Mouse (Mus musculus): ENCODE results near the gene Tacr1. TPM values are rescaled to one million over a fixed set of nuclear protein-coding genes. Genes with fewer than 3 reads are reported as not detected.

Gene Tacr1
- total RNA-seq, 1 experiment = not detected

DNA sequence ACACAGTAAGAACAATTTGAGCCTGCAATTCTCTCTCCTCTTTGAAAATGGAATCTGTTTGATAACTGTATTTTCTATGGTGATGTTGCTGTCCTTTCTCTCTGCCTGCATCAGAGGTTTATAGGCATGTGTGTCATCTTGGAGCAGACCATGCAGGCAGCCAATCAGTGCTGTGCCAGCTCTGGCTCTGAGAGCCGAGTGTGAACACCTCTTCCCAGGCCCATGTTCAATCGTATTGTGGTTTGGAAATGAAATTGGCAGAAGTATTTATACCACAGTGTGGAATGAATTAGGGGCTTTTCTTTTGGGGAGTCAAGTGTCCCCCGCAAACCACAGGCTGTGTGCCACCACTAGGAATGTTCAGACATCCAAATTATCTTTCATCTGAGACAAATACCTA, 117.5 kb downstream of the Tacr1 start:
- no peaks in the 10 kb centered on the region for H3K9me3 ChIP-seq (ENCODE audit: control insufficient read depth, insufficient read depth, low read depth, low read length)
- in situ Hi-C loops (cut with MboI; ENCODE audit: low sequenced_read_pairs in 2 of 2, unreplicated experiment in 2 of 2) = no loop called here
- no peak overlapping the region for H3K9ac ChIP-seq (ENCODE audit: insufficient read depth, low read depth, low read length, poor library complexity, severe bottlenecking)
- no peaks in the 10 kb centered on the region for H3K36me3 ChIP-seq (ENCODE audit: control insufficient read depth, insufficient read depth, low read length, poor library complexity, severe bottlenecking)
- no peak for DNase-seq (ENCODE audit: low read depth, low spot score)
- no peak overlapping the region for H3K27ac ChIP-seq (ENCODE audit: insufficient read depth, low read depth, low read length, poor library complexity, severe bottlenecking)
- no peak overlapping the region for H3K4me3 ChIP-seq (ENCODE audit: insufficient read depth in 1 of 2, low read depth in 1 of 2, low read length in 2 of 2, poor library complexity in 1 of 2, severe bottlenecking in 1 of 2)
- TF ChIP-seq HCFC1 (IDR thresholded peaks at IDR 0.05; ENCODE audit: borderline replicate concordance, insufficient read depth, low read length) (no peak), ZC3H11A (IDR thresholded peaks at IDR 0.05; ENCODE audit: borderline replicate concordance, low read depth, low read length) (no peak), MAFK (IDR thresholded peaks at IDR 0.05; ENCODE audit: insufficient read depth, low read depth, low read length) (no peak), CHD2 (IDR thresholded peaks at IDR 0.05; ENCODE audit: low read depth, low read length) (no peak), ZNF384 (IDR thresholded peaks at IDR 0.05; ENCODE audit: low read depth, low read length) (no peak)
- no peaks in the 10 kb centered on the region for H3K4me1 ChIP-seq (ENCODE audit: control insufficient read depth in 2 of 2, insufficient read depth in 2 of 2, low read length in 2 of 2, poor library complexity in 1 of 2)

DNA sequence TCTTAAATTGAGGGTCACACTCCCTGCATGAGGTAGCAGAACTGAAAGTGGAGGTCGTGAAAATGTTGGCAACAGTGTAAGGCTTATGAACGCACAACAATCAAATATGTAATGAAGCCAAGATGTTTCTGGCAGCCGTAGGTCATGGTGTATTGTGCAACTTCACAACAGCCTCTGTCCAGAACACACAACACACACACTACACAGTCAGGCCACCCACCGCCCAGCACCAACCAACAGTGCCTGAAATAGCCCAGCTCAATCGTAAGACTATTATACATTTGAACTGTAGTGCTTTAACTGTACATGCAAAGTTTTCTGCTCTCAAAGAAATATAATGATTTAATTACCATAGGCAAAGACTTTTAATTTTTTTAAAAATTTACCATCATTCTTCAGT, 120.4 kb downstream of the Tacr1 start:
- Histone ChIP-seq H3K4me3 (ENCODE audit: insufficient read depth in 1 of 2, low read depth in 1 of 2, low read length in 2 of 2, poor library complexity in 1 of 2, severe bottlenecking in 1 of 2) (no peak overlapping the region), H3K9ac (ENCODE audit: insufficient read depth, low read depth, low read length, poor library complexity, severe bottlenecking) (no peak overlapping the region), H3K27ac (ENCODE audit: insufficient read depth, low read depth, low read length, poor library complexity, severe bottlenecking) (no peak overlapping the region), H3K9me3 (ENCODE audit: control insufficient read depth, insufficient read depth, low read depth, low read length) (no peaks in the 10 kb centered on the region), H3K4me1 (ENCODE audit: control insufficient read depth in 2 of 2, insufficient read depth in 2 of 2, low read length in 2 of 2, poor library complexity in 1 of 2) (no peaks in the 10 kb centered on the region), H3K36me3 (ENCODE audit: control insufficient read depth, insufficient read depth, low read length, poor library complexity, severe bottlenecking) (no peaks in the 10 kb centered on the region)
- no peak for DNase-seq (ENCODE audit: low read depth, low spot score)
- in situ Hi-C loops (cut with MboI; ENCODE audit: low sequenced_read_pairs in 2 of 2, unreplicated experiment in 2 of 2) = no loop called here
- no peak for TF ChIP-seq MAFK (IDR thresholded peaks at IDR 0.05; ENCODE audit: insufficient read depth, low read depth, low read length)
- TF ChIP-seq ZC3H11A (IDR thresholded peaks at IDR 0.05; ENCODE audit: borderline replicate concordance, low read depth, low read length) = no peak
- no peak for TF ChIP-seq ZNF384 (IDR thresholded peaks at IDR 0.05; ENCODE audit: low read depth, low read length)
- TF ChIP-seq HCFC1 (IDR thresholded peaks at IDR 0.05; ENCODE audit: borderline replicate concordance, insufficient read depth, low read length) = no peak
- no peak for TF ChIP-seq CHD2 (IDR thresholded peaks at IDR 0.05; ENCODE audit: low read depth, low read length)

DNA sequence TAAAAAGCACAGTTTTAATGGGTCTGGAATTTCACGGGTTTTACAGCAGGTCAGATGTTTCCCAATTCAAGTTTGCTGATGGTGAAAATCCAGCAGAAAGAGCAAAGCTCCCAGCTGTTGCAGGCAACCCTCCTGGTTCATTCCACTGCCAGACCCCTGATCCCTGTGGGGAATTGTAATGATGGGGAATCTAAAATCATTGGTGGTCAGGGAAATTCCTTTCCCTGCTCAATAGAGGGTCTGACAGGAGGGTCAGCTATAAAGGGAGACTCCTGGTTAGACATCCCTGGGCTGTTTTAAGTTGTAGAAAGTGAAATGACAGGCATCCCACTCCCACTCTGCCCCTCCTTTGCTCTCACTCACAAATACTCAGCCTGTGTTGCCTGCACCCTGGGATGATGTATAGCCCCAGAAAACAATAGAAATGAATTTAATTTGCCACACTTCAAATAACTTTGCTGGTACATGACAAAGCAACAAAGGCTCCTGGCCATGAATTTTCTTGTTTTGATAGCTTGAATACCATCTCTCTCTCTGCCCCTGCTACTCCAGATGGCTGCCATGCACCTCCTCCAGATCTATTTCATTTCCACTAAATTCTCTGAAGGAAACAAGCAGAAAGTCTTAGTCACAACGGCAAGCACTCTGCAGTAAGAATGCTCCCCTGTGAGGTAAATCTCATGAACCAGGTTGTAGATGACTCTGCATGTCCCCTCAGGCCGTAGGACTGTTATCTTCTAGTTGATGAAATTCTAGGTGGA, 123.2 kb downstream of the Tacr1 start:
- no peak for DNase-seq (ENCODE audit: low read depth, low spot score)
- no peak for TF ChIP-seq ZC3H11A (IDR thresholded peaks at IDR 0.05; ENCODE audit: borderline replicate concordance, low read depth, low read length)
- no peak for TF ChIP-seq CHD2 (IDR thresholded peaks at IDR 0.05; ENCODE audit: low read depth, low read length)
- TF ChIP-seq HCFC1 (IDR thresholded peaks at IDR 0.05; ENCODE audit: borderline replicate concordance, insufficient read depth, low read length) = no peak
- TF ChIP-seq ZNF384 (IDR thresholded peaks at IDR 0.05; ENCODE audit: low read depth, low read length) = no peak
- no peak for TF ChIP-seq MAFK (IDR thresholded peaks at IDR 0.05; ENCODE audit: insufficient read depth, low read depth, low read length)
- in situ Hi-C loops (cut with MboI; ENCODE audit: low sequenced_read_pairs in 2 of 2, unreplicated experiment in 2 of 2) = no loop called here

DNA sequence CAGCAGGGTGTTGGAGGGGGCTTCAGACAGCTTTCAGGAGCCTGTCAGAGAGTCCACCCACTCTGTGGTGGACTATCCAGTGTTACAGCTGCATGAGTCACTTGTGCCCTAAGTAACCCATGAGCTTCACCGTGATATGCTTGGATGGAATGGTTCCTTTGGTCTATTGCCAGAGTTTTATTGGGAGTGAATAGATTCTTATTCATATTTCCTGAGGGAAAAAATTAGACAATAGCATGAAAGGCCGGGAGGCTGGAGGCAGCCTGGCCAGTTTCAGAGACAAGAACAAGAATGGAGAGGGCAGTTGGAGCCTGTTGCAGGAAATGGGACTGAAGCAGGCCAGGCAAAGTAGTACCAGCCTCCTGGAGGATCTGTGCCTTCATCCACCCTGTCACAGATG, 126.5 kb downstream of the Tacr1 start:
- in situ Hi-C loops (cut with MboI; ENCODE audit: low sequenced_read_pairs in 2 of 2, unreplicated experiment in 2 of 2) = no loop called here
- TF ChIP-seq MAFK (IDR thresholded peaks at IDR 0.05; ENCODE audit: insufficient read depth, low read depth, low read length) (no peak), HCFC1 (IDR thresholded peaks at IDR 0.05; ENCODE audit: borderline replicate concordance, insufficient read depth, low read length) (no peak), ZC3H11A (IDR thresholded peaks at IDR 0.05; ENCODE audit: borderline replicate concordance, low read depth, low read length) (no peak), ZNF384 (IDR thresholded peaks at IDR 0.05; ENCODE audit: low read depth, low read length) (no peak), CHD2 (IDR thresholded peaks at IDR 0.05; ENCODE audit: low read depth, low read length) (no peak)

More for the DNA sequence above, 123.2 kb downstream of the Tacr1 start:
- Histone ChIP-seq H3K36me3 (ENCODE audit: control insufficient read depth, insufficient read depth, low read length, poor library complexity, severe bottlenecking) (no peaks in the 10 kb centered on the region), H3K9ac (ENCODE audit: insufficient read depth, low read depth, low read length, poor library complexity, severe bottlenecking) (no peak overlapping the region), H3K4me1 (ENCODE audit: control insufficient read depth in 2 of 2, insufficient read depth in 2 of 2, low read length in 2 of 2, poor library complexity in 1 of 2) (no peaks in the 10 kb centered on the region), H3K27ac (ENCODE audit: insufficient read depth, low read depth, low read length, poor library complexity, severe bottlenecking) (no peak overlapping the region), H3K4me3 (ENCODE audit: insufficient read depth in 1 of 2, low read depth in 1 of 2, low read length in 2 of 2, poor library complexity in 1 of 2, severe bottlenecking in 1 of 2) (no peak overlapping the region), H3K9me3 (ENCODE audit: control insufficient read depth, insufficient read depth, low read depth, low read length) (no peaks in the 10 kb centered on the region)

More for the DNA sequence above, 126.5 kb downstream of the Tacr1 start:
- Histone ChIP-seq H3K27ac (ENCODE audit: insufficient read depth, low read depth, low read length, poor library complexity, severe bottlenecking) (no peak overlapping the region), H3K4me3 (ENCODE audit: insufficient read depth in 1 of 2, low read depth in 1 of 2, low read length in 2 of 2, poor library complexity in 1 of 2, severe bottlenecking in 1 of 2) (no peak overlapping the region), H3K9ac (ENCODE audit: insufficient read depth, low read depth, low read length, poor library complexity, severe bottlenecking) (no peak overlapping the region), H3K36me3 (ENCODE audit: control insufficient read depth, insufficient read depth, low read length, poor library complexity, severe bottlenecking) (no peaks in the 10 kb centered on the region), H3K9me3 (ENCODE audit: control insufficient read depth, insufficient read depth, low read depth, low read length) (no peaks in the 10 kb centered on the region), H3K4me1 (ENCODE audit: control insufficient read depth in 2 of 2, insufficient read depth in 2 of 2, low read length in 2 of 2, poor library complexity in 1 of 2) (no peaks in the 10 kb centered on the region)
- no peak for DNase-seq (ENCODE audit: low read depth, low spot score)

Measured in ES-E14 (cell line).